Mouse (Mus musculus) hindbrain, embryonic 14.5 days (tissue): ENCODE results near the gene Smarca4. TPM values are rescaled to one million over a fixed set of nuclear protein-coding genes. Genes with fewer than 3 reads are reported as not detected.

Source experiments
- ATAC-seq: fragments of 200-750 bp; cut with Nextera tagmentation; 2 replicates; pipeline ENCODE4 v1.8.0; 2017; ENCODE audit warnings: moderate number of reproducible peaks, mild to moderate bottlenecking, moderate TSS enrichment, moderate library complexity; ENCODE audit not compliant: low FRiP score
- DNase-seq: peaks from one replicate; pipeline ENCODE4 v3.0.0-alpha.2; 2015; ENCODE audit warnings: low spot score
- H3K27ac ChIP-seq: fragments of 300-500 bp; sonication (generic); 2 replicates; pipeline ENCODE4 v1.5.1; 2014; ENCODE audit warnings: mild to moderate bottlenecking, moderate library complexity
- H3K27me3 ChIP-seq: fragments of 300-500 bp; sonication (generic); 2 replicates; pipeline ENCODE4 v1.6.1; 2014; ENCODE audit warnings: mild to moderate bottlenecking, low read length, mixed read lengths; ENCODE audit not compliant: control insufficient read depth, insufficient read depth
- H3K36me3 ChIP-seq: fragments of 300-500 bp; sonication (generic); replicated peaks from 2 replicates; pipeline ENCODE4 v1.6.1; 2014; ENCODE audit not compliant: control insufficient read depth, insufficient read depth
- H3K4me1 ChIP-seq: fragments of 300-500 bp; sonication (generic); replicated peaks from 2 replicates; pipeline ENCODE4 v1.6.1; 2014; ENCODE audit warnings: antibody characterized with exemption, low read length, mixed read lengths; ENCODE audit not compliant: control insufficient read depth, insufficient read depth
- H3K4me2 ChIP-seq: fragments of 300-500 bp; sonication (generic); replicated peaks from 2 replicates; pipeline ENCODE4 v1.6.1; 2014; ENCODE audit warnings: mild to moderate bottlenecking, moderate library complexity
- H3K4me3 ChIP-seq: fragments of 300-500 bp; sonication (generic); replicated peaks from 2 replicates; pipeline ENCODE4 v1.5.1; 2014; ENCODE audit warnings: mild to moderate bottlenecking, low read length
- H3K9ac ChIP-seq: fragments of 300-500 bp; sonication (generic); 2 replicates; pipeline ENCODE4 v1.6.1; 2014
- H3K9me3 ChIP-seq: fragments of 300-500 bp; sonication (generic); 2 replicates; pipeline ENCODE4 v1.6.1; 2016; ENCODE audit warnings: low read length; ENCODE audit not compliant: control insufficient read depth
- WGBS: fragments of 180-500 bp; shearing (Covaris S2); extraction: QIAGEN DNeasy Blood & Tissue Kit; methylation state at CpG from one replicate; pipeline ENCODE4 v1.1.7; 2014; 5-methylcytosine and 5-hydroxymethylcytosine counted together
- polyA plus RNA-seq: library from polyadenylated mRNA; unstranded; fragments of >200 nt; fragmentation: Nextera tagmentation; extraction: Ambion mirVana; gene quantifications from 2 replicates; pipeline ENCODE4 v1.2.1, GENCODE M21; 2014

Smarca4 gene
- polyA plus RNA-seq, 1 experiment from 2014 or later = 138 TPM

- H3K4me1 ChIP-seq = peaks cover 31% of the 10 kb centered on the region
- ATAC-seq = no peak
- H3K9ac ChIP-seq = 0 out of 2 replicates have a peak overlapping the region, but pooled peaks have one; percentile 11
- no peaks in the 10 kb centered on the region for H3K9me3 ChIP-seq
- H3K27me3 ChIP-seq = no peaks in the 10 kb centered on the region
- peak overlapping the region; percentile 87; the same call in 1 of the 2 replicates for H3K4me2 ChIP-seq
- no peak overlapping the region for H3K4me3 ChIP-seq
- no peak overlapping the region for H3K27ac ChIP-seq
- H3K36me3 ChIP-seq = peaks cover 26% of the 10 kb centered on the region
- 93% methylated on average over 2 of the region's 2 CpGs for WGBS
- DNase-seq = no peak
These were observed 21.1 kb upstream of the Smarca4 start for GRCm38 (mm10) chr9:21594838-21595237.

GRCm38 (mm10) chr9:21598198-21598597, 17.8 kb upstream of the Smarca4 start:
- DNase-seq (no peak), ATAC-seq (no peak)
- no peaks in the 10 kb centered on the region for H3K9me3 ChIP-seq
- peaks cover 22% of the 10 kb centered on the region for H3K4me1 ChIP-seq
- no peak overlapping the region for H3K4me3 ChIP-seq
- no peak overlapping the region for H3K27ac ChIP-seq
- H3K36me3 ChIP-seq = peaks cover 22% of the 10 kb centered on the region; the same call in 1 of the 2 replicates
- 25% methylated on average over 2 of the region's 2 CpGs for WGBS
- H3K9ac ChIP-seq = no peak overlapping the region
- H3K4me2 ChIP-seq = no peak overlapping the region
- H3K27me3 ChIP-seq = no peaks in the 10 kb centered on the region

GRCm38 (mm10) chr9:21600186-21600585, 15.8 kb upstream of the Smarca4 start:
- 85% methylated on average over 3 of the region's 3 CpGs for WGBS
- H3K27ac ChIP-seq = no peak overlapping the region

GRCm38 (mm10) chr9:21601073-21601472, 14.9 kb upstream of the Smarca4 start:
- H3K36me3 ChIP-seq = peaks cover 7% of the 10 kb centered on the region; the same call in 1 of the 2 replicates
- no peaks in the 10 kb centered on the region for H3K4me1 ChIP-seq
- WGBS = 89% methylated on average over 2 of the region's 2 CpGs
- no peak for ATAC-seq
- no peak overlapping the region for H3K4me2 ChIP-seq
- no peak overlapping the region for H3K9ac ChIP-seq
- no peak for DNase-seq
- H3K27me3 ChIP-seq = no peaks in the 10 kb centered on the region
- H3K27ac ChIP-seq = no peak overlapping the region
- H3K4me3 ChIP-seq = no peak overlapping the region
- no peaks in the 10 kb centered on the region for H3K9me3 ChIP-seq

More at GRCm38 (mm10) chr9:21600186-21600585, 15.8 kb upstream of the Smarca4 start:
- Histone ChIP-seq H3K9ac (no peak overlapping the region), H3K27me3 (no peaks in the 10 kb centered on the region), H3K4me3 (no peak overlapping the region), H3K9me3 (no peaks in the 10 kb centered on the region), H3K36me3 (peaks cover 15% of the 10 kb centered on the region; the same call in 1 of the 2 replicates), H3K4me2 (no peak overlapping the region), H3K4me1 (peaks cover 2% of the 10 kb centered on the region; the same call in 1 of the 2 replicates)
- DNase-seq (no peak), ATAC-seq (no peak)

- Histone ChIP-seq H3K36me3 (0 out of 2 replicates have a peak, but pooled peaks cover under 1% of the 10 kb centered on the region), H3K9ac (no peak overlapping the region), H3K27me3 (no peaks in the 10 kb centered on the region), H3K4me2 (no peak overlapping the region), H3K9me3 (no peaks in the 10 kb centered on the region), H3K4me3 (no peak overlapping the region), H3K4me1 (no peaks in the 10 kb centered on the region), H3K27ac (no peak overlapping the region)
- ATAC-seq (peak; percentile 72), DNase-seq (peak; percentile 85)
- WGBS = 51% methylated on average over 10 of the region's 10 CpGs
These were observed 14.1 kb upstream of the Smarca4 start for GRCm38 (mm10) chr9:21601722-21602399.

- H3K9me3 ChIP-seq = no peaks in the 10 kb centered on the region
- 72% methylated on average over 5 of the region's 5 CpGs for WGBS
- no peak overlapping the region for H3K9ac ChIP-seq
- H3K4me2 ChIP-seq = no peak overlapping the region
- H3K27me3 ChIP-seq = no peaks in the 10 kb centered on the region
- H3K4me3 ChIP-seq = no peak overlapping the region
- H3K36me3 ChIP-seq = no peaks in the 10 kb centered on the region
- DNase-seq = no peak
- no peak overlapping the region for H3K27ac ChIP-seq
- ATAC-seq = no peak
- H3K4me1 ChIP-seq = no peaks in the 10 kb centered on the region
These were observed 11.8 kb upstream of the Smarca4 start for GRCm38 (mm10) chr9:21604119-21604518.

GRCm38 (mm10) chr9:21605865-21606264, 10.1 kb upstream of the Smarca4 start:
- Histone ChIP-seq H3K4me3 (no peak overlapping the region), H3K36me3 (no peaks in the 10 kb centered on the region), H3K27ac (no peak overlapping the region), H3K4me1 (no peaks in the 10 kb centered on the region), H3K4me2 (no peak overlapping the region), H3K9me3 (no peaks in the 10 kb centered on the region), H3K27me3 (no peaks in the 10 kb centered on the region), H3K9ac (no peak overlapping the region)
- DNase-seq = no peak
- 77% methylated on average over 5 of the region's 5 CpGs for WGBS
- no peak for ATAC-seq

GRCm38 (mm10) chr9:21606648-21607047, 9.3 kb upstream of the Smarca4 start:
- Histone ChIP-seq H3K27ac (no peak overlapping the region), H3K4me1 (no peaks in the 10 kb centered on the region), H3K9ac (no peak overlapping the region), H3K9me3 (no peaks in the 10 kb centered on the region), H3K4me3 (no peak overlapping the region), H3K27me3 (no peaks in the 10 kb centered on the region), H3K36me3 (no peaks in the 10 kb centered on the region), H3K4me2 (no peak overlapping the region)
- DNase-seq (no peak), ATAC-seq (no peak)
- 95% methylated on average over 1 of the region's 1 CpGs for WGBS

- H3K36me3 ChIP-seq = no peaks in the 10 kb centered on the region
- H3K4me2 ChIP-seq = no peak overlapping the region
- no peak overlapping the region for H3K27ac ChIP-seq
- H3K27me3 ChIP-seq = no peaks in the 10 kb centered on the region
- 0 out of 2 replicates have a peak, but pooled peaks cover 2% of the 10 kb centered on the region for H3K4me1 ChIP-seq
- no peaks in the 10 kb centered on the region for H3K9me3 ChIP-seq
- no peak overlapping the region for H3K4me3 ChIP-seq
- DNase-seq (no peak), ATAC-seq (no peak)
- WGBS = 94% methylated on average over 1 of the region's 1 CpGs
- H3K9ac ChIP-seq = no peak overlapping the region
These were observed 6.1 kb upstream of the Smarca4 start for GRCm38 (mm10) chr9:21609861-21610260.
